Mouse (Mus musculus) embryonic facial prominence, embryonic 10.5 days (tissue): ENCODE measurements at regions not wholly inside any gene's neighbourhood (a gene's known extent, or its start where the extent isn't known, plus 50 kb on each side); places are given as distances from the start of the nearest gene placed in this dataset.

ENCODE experiments used
- DNase-seq: peaks from one replicate; pipeline ENCODE4 v3.0.0-alpha.2; 2017; ENCODE audit warnings: low spot score
- H3K27ac ChIP-seq: fragments of 300-500 bp; sonication (generic); replicated peaks from 2 replicates; pipeline ENCODE4 v1.5.1; 2016; ENCODE audit warnings: mild to moderate bottlenecking
- H3K27me3 ChIP-seq: fragments of 300-500 bp; sonication (generic); replicated peaks from 2 replicates; pipeline ENCODE4 v1.6.1; 2016; ENCODE audit warnings: low read depth, mild to moderate bottlenecking; ENCODE audit not compliant: poor library complexity, severe bottlenecking
- H3K36me3 ChIP-seq: fragments of 300-500 bp; sonication (generic); replicated peaks from 2 replicates; pipeline ENCODE4 v1.6.1; 2016; ENCODE audit warnings: mild to moderate bottlenecking, moderate library complexity
- H3K4me1 ChIP-seq: fragments of 300-500 bp; sonication (generic); 2 replicates; pipeline ENCODE4 v1.6.1; 2016
- H3K4me3 ChIP-seq: fragments of 300-500 bp; sonication (generic); 2 replicates; pipeline ENCODE4 v1.5.1; 2016; ENCODE audit warnings: mild to moderate bottlenecking, moderate library complexity
- H3K9me3 ChIP-seq: fragments of 300-500 bp; sonication (generic); 2 replicates; pipeline ENCODE4 v1.6.1; 2016; ENCODE audit warnings: mild to moderate bottlenecking
- WGBS: fragments of 180-500 bp; shearing (Covaris S2); methylation state at CpG from one replicate; pipeline ENCODE4 v1.1.7; 2016; 5-methylcytosine and 5-hydroxymethylcytosine counted together

GRCm38 (mm10) chr7:72826597-72826996 is 520.2 kb upstream of the Mctp2 start:
- no peak overlapping the region for H3K27ac ChIP-seq
- no peaks in the 10 kb centered on the region for H3K27me3 ChIP-seq
- no peak for DNase-seq
- no peak overlapping the region for H3K4me3 ChIP-seq
- 80% methylated on average over 3 of the region's 3 CpGs for WGBS
- H3K36me3 ChIP-seq, result no peaks in the 10 kb centered on the region
- no peaks in the 10 kb centered on the region for H3K4me1 ChIP-seq
- peaks cover 7% of the 10 kb centered on the region; the same call in 1 of the 2 replicates for H3K9me3 ChIP-seq

- DNase-seq, result no peak
- Histone ChIP-seq H3K4me3 (no peak overlapping the region), H3K27me3 (no peaks in the 10 kb centered on the region), H3K27ac (no peak overlapping the region), H3K4me1 (peaks cover 21% of the 10 kb centered on the region), H3K9me3 (no peaks in the 10 kb centered on the region), H3K36me3 (no peaks in the 10 kb centered on the region)
- 87% methylated on average over 1 of the region's 1 CpGs for WGBS
Measured at GRCm38 (mm10) chr7:72835423-72835822, 529.0 kb upstream of the Mctp2 start.

- Histone ChIP-seq H3K27ac (no peak overlapping the region), H3K4me1 (peaks cover 21% of the 10 kb centered on the region), H3K4me3 (no peak overlapping the region), H3K9me3 (no peaks in the 10 kb centered on the region), H3K27me3 (no peaks in the 10 kb centered on the region), H3K36me3 (no peaks in the 10 kb centered on the region)
- WGBS, result 88% methylated on average over 4 of the region's 4 CpGs
- no peak for DNase-seq
Measured at GRCm38 (mm10) chr7:72836026-72836425, 529.6 kb upstream of the Mctp2 start.

GRCm38 (mm10) chr7:72836457-72836985 is 530.1 kb upstream of the Mctp2 start:
- peaks cover 21% of the 10 kb centered on the region for H3K4me1 ChIP-seq
- 81% methylated on average over 6 of the region's 6 CpGs for WGBS
- H3K27me3 ChIP-seq, result no peaks in the 10 kb centered on the region
- H3K4me3 ChIP-seq, result no peak overlapping the region
- H3K27ac ChIP-seq, result no peak overlapping the region
- no peak for DNase-seq
- no peaks in the 10 kb centered on the region for H3K9me3 ChIP-seq
- H3K36me3 ChIP-seq, result no peaks in the 10 kb centered on the region

GRCm38 (mm10) chr7:72837992-72838655 is 531.7 kb upstream of the Mctp2 start:
- H3K27me3 ChIP-seq, result no peaks in the 10 kb centered on the region
- WGBS, result 42% methylated on average over 6 of the region's 6 CpGs
- no peak overlapping the region for H3K27ac ChIP-seq
- no peak overlapping the region for H3K4me3 ChIP-seq
- H3K9me3 ChIP-seq, result no peaks in the 10 kb centered on the region
- H3K4me1 ChIP-seq, result peaks cover 21% of the 10 kb centered on the region
- H3K36me3 ChIP-seq, result no peaks in the 10 kb centered on the region
- DNase-seq, result peak; percentile 11

- H3K4me3 ChIP-seq, result no peak overlapping the region
- H3K27ac ChIP-seq, result no peak overlapping the region
- 95% methylated on average over 1 of the region's 1 CpGs for WGBS
- no peak for DNase-seq
- H3K4me1 ChIP-seq, result peaks cover 3% of the 10 kb centered on the region; the same call in 1 of the 2 replicates
- H3K27me3 ChIP-seq, result no peaks in the 10 kb centered on the region
- no peaks in the 10 kb centered on the region for H3K36me3 ChIP-seq
- no peaks in the 10 kb centered on the region for H3K9me3 ChIP-seq
Measured at GRCm38 (mm10) chr7:72851346-72851745, 524.0 kb upstream of the Rgma start.

GRCm38 (mm10) chr7:72854501-72855002 is 520.8 kb upstream of the Rgma start:
- Histone ChIP-seq H3K4me3 (no peak overlapping the region), H3K27ac (no peak overlapping the region), H3K4me1 (peaks cover 3% of the 10 kb centered on the region; the same call in 1 of the 2 replicates), H3K36me3 (no peaks in the 10 kb centered on the region), H3K27me3 (no peaks in the 10 kb centered on the region), H3K9me3 (no peaks in the 10 kb centered on the region)
- no peak for DNase-seq
- WGBS, result 76% methylated on average over 2 of the region's 2 CpGs

GRCm38 (mm10) chr7:72866966-72867754 is 508.1 kb upstream of the Rgma start:
- Histone ChIP-seq H3K27me3 (no peaks in the 10 kb centered on the region), H3K4me3 (no peak overlapping the region), H3K27ac (no peak overlapping the region), H3K9me3 (no peaks in the 10 kb centered on the region), H3K4me1 (no peaks in the 10 kb centered on the region), H3K36me3 (no peaks in the 10 kb centered on the region)
- DNase-seq, result no peak
- WGBS, result 79% methylated on average over 6 of the region's 6 CpGs

GRCm38 (mm10) chr7:72869068-72869467 is 506.2 kb upstream of the Rgma start:
- no peaks in the 10 kb centered on the region for H3K4me1 ChIP-seq
- H3K9me3 ChIP-seq, result no peaks in the 10 kb centered on the region
- WGBS, result 90% methylated on average over 4 of the region's 4 CpGs
- H3K36me3 ChIP-seq, result no peaks in the 10 kb centered on the region
- no peak overlapping the region for H3K4me3 ChIP-seq
- H3K27me3 ChIP-seq, result no peaks in the 10 kb centered on the region
- H3K27ac ChIP-seq, result no peak overlapping the region
- DNase-seq, result no peak

- Histone ChIP-seq H3K9me3 (no peaks in the 10 kb centered on the region), H3K36me3 (no peaks in the 10 kb centered on the region), H3K27me3 (no peaks in the 10 kb centered on the region), H3K27ac (peak overlapping the region; percentile 15; the same call in 1 of the 2 replicates), H3K4me1 (peaks cover 13% of the 10 kb centered on the region), H3K4me3 (no peak overlapping the region)
- DNase-seq, result peak; percentile 20
- WGBS, result 61% methylated on average over 6 of the region's 6 CpGs
Measured at GRCm38 (mm10) chr7:72900816-72901215, 474.5 kb upstream of the Rgma start.

GRCm38 (mm10) chr7:72905891-72906290 is 469.4 kb upstream of the Rgma start:
- no peak overlapping the region for H3K27ac ChIP-seq
- DNase-seq, result no peak
- H3K36me3 ChIP-seq, result no peaks in the 10 kb centered on the region
- H3K27me3 ChIP-seq, result no peaks in the 10 kb centered on the region
- WGBS, result 65% methylated on average over 2 of the region's 2 CpGs
- H3K4me3 ChIP-seq, result no peak overlapping the region
- no peaks in the 10 kb centered on the region for H3K9me3 ChIP-seq
- H3K4me1 ChIP-seq, result peaks cover 21% of the 10 kb centered on the region

GRCm38 (mm10) chr7:72906536-72906935 is 468.8 kb upstream of the Rgma start:
- no peak for DNase-seq
- no peaks in the 10 kb centered on the region for H3K36me3 ChIP-seq
- peaks cover 19% of the 10 kb centered on the region for H3K4me1 ChIP-seq
- 90% methylated on average over 4 of the region's 4 CpGs for WGBS
- no peaks in the 10 kb centered on the region for H3K27me3 ChIP-seq
- H3K9me3 ChIP-seq, result no peaks in the 10 kb centered on the region
- no peak overlapping the region for H3K4me3 ChIP-seq
- H3K27ac ChIP-seq, result no peak overlapping the region
